Mouse (Mus musculus) forebrain, embryonic 15.5 days (tissue): ENCODE measurements around the gene Map3k6. TPM values are rescaled to one million over a fixed set of nuclear protein-coding genes. Genes with fewer than 3 reads are reported as not detected.

Experiments used
- ATAC-seq: fragments of 200-750 bp; cut with Nextera tagmentation; replicated peaks from 2 replicates; pipeline ENCODE4 v1.8.0; 2017; ENCODE audit warnings: mild to moderate bottlenecking, moderate TSS enrichment, moderate library complexity
- H3K27ac ChIP-seq: fragments of 300-500 bp; sonication (generic); replicated peaks from 2 replicates; pipeline ENCODE4 v1.5.1; 2015; ENCODE audit warnings: mild to moderate bottlenecking, inconsistent platforms
- H3K27me3 ChIP-seq: fragments of 300-500 bp; sonication (generic); 2 replicates; pipeline ENCODE4 v1.6.1; 2015; ENCODE audit warnings: inconsistent platforms
- H3K36me3 ChIP-seq: fragments of 300-500 bp; sonication (generic); 2 replicates; pipeline ENCODE4 v1.6.1; 2015; ENCODE audit warnings: mild to moderate bottlenecking, inconsistent platforms
- H3K4me1 ChIP-seq: fragments of 300-500 bp; sonication (generic); 2 replicates; pipeline ENCODE4 v1.6.1; 2015; ENCODE audit warnings: inconsistent platforms
- H3K4me2 ChIP-seq: fragments of 300-500 bp; sonication (generic); replicated peaks from 2 replicates; pipeline ENCODE4 v1.6.1; 2015; ENCODE audit warnings: mild to moderate bottlenecking, inconsistent platforms
- H3K4me3 ChIP-seq: fragments of 300-500 bp; sonication (generic); 2 replicates; pipeline ENCODE4 v1.5.1; 2015; ENCODE audit warnings: mild to moderate bottlenecking, inconsistent platforms
- H3K9ac ChIP-seq: fragments of 300-500 bp; sonication (generic); replicated peaks from 2 replicates; pipeline ENCODE4 v1.6.1; 2015; ENCODE audit warnings: mild to moderate bottlenecking, inconsistent platforms
- H3K9me3 ChIP-seq: fragments of 300-500 bp; sonication (generic); 2 replicates; pipeline ENCODE4 v1.6.1; 2016; ENCODE audit warnings: inconsistent platforms
- WGBS: fragments of 180-500 bp; shearing (Covaris S2); methylation state at CpG from one replicate; pipeline ENCODE4 v1.1.7; 2015; ENCODE audit warnings: mixed read lengths; 5-methylcytosine and 5-hydroxymethylcytosine counted together
- polyA plus RNA-seq: library from polyadenylated mRNA; unstranded; fragments of >200 nt; fragmentation: Nextera tagmentation; extraction: Ambion mirVana; gene quantifications from 2 replicates; pipeline ENCODE4 v1.2.1, GENCODE M21; 2015

Gene Map3k6
- 1.7 and 1.8 TPM in 2 replicates for polyA plus RNA-seq

- Histone ChIP-seq H3K4me3 (peak within 1 kb of the TSS; percentile 46), H3K9ac (peak within 1 kb of the TSS; percentile 29), H3K36me3 (no peaks in the 10 kb centered on the region), H3K27me3 (peaks cover 46% of the 10 kb centered on the region), H3K9me3 (no peaks in the 10 kb centered on the region), H3K4me2 (peak within 1 kb of the TSS; percentile 64), H3K27ac (no peak within 1 kb of the TSS), H3K4me1 (peaks cover 9% of the 10 kb centered on the region; the same call in 1 of the 2 replicates)
- peak; percentile 4; the same call in 1 of the 2 replicates for ATAC-seq
- 2% methylated on average over 16 of the region's 16 CpGs for WGBS
Measured at GRCm38 (mm10) chr4:133240490-133240921, at the start of gene Map3k6. Gene Map3k6, plus strand, starts transcription at chr4:133240818.

GRCm38 (mm10) chr4:133194482-133194881, 46.1 kb upstream of the Map3k6 start:
- WGBS = 88% methylated on average over 11 of the region's 11 CpGs
- Histone ChIP-seq H3K9ac (no peak overlapping the region), H3K4me1 (peaks cover 33% of the 10 kb centered on the region), H3K27ac (no peak overlapping the region), H3K9me3 (no peaks in the 10 kb centered on the region), H3K36me3 (peaks cover 45% of the 10 kb centered on the region), H3K4me2 (no peak overlapping the region), H3K27me3 (no peaks in the 10 kb centered on the region), H3K4me3 (no peak overlapping the region)
- ATAC-seq = no peak

GRCm38 (mm10) chr4:133195014-133195413, 45.6 kb upstream of the Map3k6 start:
- no peaks in the 10 kb centered on the region for H3K27me3 ChIP-seq
- no peak overlapping the region for H3K27ac ChIP-seq
- H3K4me1 ChIP-seq = peaks cover 38% of the 10 kb centered on the region
- peaks cover 41% of the 10 kb centered on the region for H3K36me3 ChIP-seq
- H3K9ac ChIP-seq = no peak overlapping the region
- H3K4me2 ChIP-seq = no peak overlapping the region
- no peak for ATAC-seq
- H3K9me3 ChIP-seq = no peaks in the 10 kb centered on the region
- no peak overlapping the region for H3K4me3 ChIP-seq
- 72% methylated on average over 4 of the region's 4 CpGs for WGBS

GRCm38 (mm10) chr4:133196136-133196535, 44.5 kb upstream of the Map3k6 start:
- Histone ChIP-seq H3K27me3 (no peaks in the 10 kb centered on the region), H3K27ac (peak overlapping the region; percentile 85), H3K9me3 (no peaks in the 10 kb centered on the region), H3K36me3 (peaks cover 30% of the 10 kb centered on the region), H3K4me1 (peaks cover 50% of the 10 kb centered on the region), H3K4me3 (no peak overlapping the region), H3K4me2 (no peak overlapping the region), H3K9ac (no peak overlapping the region)
- ATAC-seq = no peak
- 87% methylated on average over 2 of the region's 2 CpGs for WGBS

- H3K27me3 ChIP-seq = no peaks in the 10 kb centered on the region
- WGBS = 9% methylated on average over 7 of the region's 7 CpGs
- H3K27ac ChIP-seq = peak overlapping the region; percentile 85
- H3K4me3 ChIP-seq = no peak overlapping the region
- H3K9ac ChIP-seq = peak overlapping the region; percentile 27
- peaks cover 25% of the 10 kb centered on the region for H3K36me3 ChIP-seq
- ATAC-seq = peak; percentile 14; the same call in 1 of the 2 replicates
- peaks cover 53% of the 10 kb centered on the region for H3K4me1 ChIP-seq
- H3K9me3 ChIP-seq = no peaks in the 10 kb centered on the region
- no peak overlapping the region for H3K4me2 ChIP-seq
Measured at GRCm38 (mm10) chr4:133196852-133197251, 43.8 kb upstream of the Map3k6 start.

GRCm38 (mm10) chr4:133197355-133197754, 43.3 kb upstream of the Map3k6 start:
- Histone ChIP-seq H3K36me3 (peaks cover 22% of the 10 kb centered on the region), H3K4me3 (no peak overlapping the region), H3K9ac (peak overlapping the region; percentile 27), H3K4me2 (no peak overlapping the region), H3K27ac (peak overlapping the region; percentile 85), H3K9me3 (no peaks in the 10 kb centered on the region), H3K27me3 (no peaks in the 10 kb centered on the region), H3K4me1 (peaks cover 53% of the 10 kb centered on the region)
- WGBS = 5% methylated on average over 5 of the region's 5 CpGs
- peak; percentile 21 for ATAC-seq

GRCm38 (mm10) chr4:133197801-133198286, 42.8 kb upstream of the Map3k6 start:
- WGBS = 11% methylated on average over 13 of the region's 13 CpGs

GRCm38 (mm10) chr4:133198337-133199180, 42.1 kb upstream of the Map3k6 start:
- Histone ChIP-seq H3K4me3 (no peak overlapping the region), H3K9me3 (no peaks in the 10 kb centered on the region), H3K27ac (peak overlapping the region; percentile 85), H3K4me2 (no peak overlapping the region), H3K4me1 (peaks cover 53% of the 10 kb centered on the region), H3K36me3 (peaks cover 11% of the 10 kb centered on the region), H3K9ac (no peak overlapping the region; the same call in 1 of the 2 replicates), H3K27me3 (no peaks in the 10 kb centered on the region)
- ATAC-seq = no peak
- WGBS = 17% methylated on average over 19 of the region's 19 CpGs

More at GRCm38 (mm10) chr4:133197801-133198286, 42.8 kb upstream of the Map3k6 start:
- Histone ChIP-seq H3K27me3 (no peaks in the 10 kb centered on the region), H3K27ac (peak overlapping the region; percentile 85), H3K36me3 (peaks cover 17% of the 10 kb centered on the region), H3K9ac (no peak overlapping the region; the same call in 1 of the 2 replicates), H3K9me3 (no peaks in the 10 kb centered on the region), H3K4me1 (peaks cover 53% of the 10 kb centered on the region), H3K4me2 (no peak overlapping the region), H3K4me3 (no peak overlapping the region)
- ATAC-seq = peak; percentile 14; the same call in 1 of the 2 replicates

- Histone ChIP-seq H3K4me3 (no peak overlapping the region), H3K4me1 (peaks cover 59% of the 10 kb centered on the region), H3K27me3 (no peaks in the 10 kb centered on the region), H3K4me2 (no peak overlapping the region), H3K9ac (no peak overlapping the region), H3K9me3 (no peaks in the 10 kb centered on the region), H3K27ac (peak overlapping the region; percentile 83; the same call in 1 of the 2 replicates), H3K36me3 (peaks cover 9% of the 10 kb centered on the region)
- 70% methylated on average over 6 of the region's 6 CpGs for WGBS
- no peak for ATAC-seq
Measured at GRCm38 (mm10) chr4:133199743-133200142, 40.9 kb upstream of the Map3k6 start.

GRCm38 (mm10) chr4:133200343-133200742, 40.3 kb upstream of the Map3k6 start:
- ATAC-seq = peak; percentile 30
- WGBS = 27% methylated on average over 21 of the region's 21 CpGs
- Histone ChIP-seq H3K27me3 (no peaks in the 10 kb centered on the region), H3K36me3 (peaks cover 9% of the 10 kb centered on the region), H3K4me3 (no peak overlapping the region), H3K4me1 (peaks cover 63% of the 10 kb centered on the region), H3K9me3 (no peaks in the 10 kb centered on the region), H3K9ac (no peak overlapping the region), H3K4me2 (peak overlapping the region; percentile 16; the same call in 1 of the 2 replicates), H3K27ac (peak overlapping the region; percentile 83)

- no peaks in the 10 kb centered on the region for H3K27me3 ChIP-seq
- 61% methylated on average over 8 of the region's 8 CpGs for WGBS
- H3K4me2 ChIP-seq = no peak overlapping the region
- no peaks in the 10 kb centered on the region for H3K9me3 ChIP-seq
- no peak overlapping the region for H3K9ac ChIP-seq
- peak overlapping the region; percentile 83 for H3K27ac ChIP-seq
- peaks cover under 1% of the 10 kb centered on the region; the same call in 1 of the 2 replicates for H3K36me3 ChIP-seq
- ATAC-seq = no peak; the same call in 1 of the 2 replicates
- no peak overlapping the region for H3K4me3 ChIP-seq
- peaks cover 61% of the 10 kb centered on the region for H3K4me1 ChIP-seq
Measured at GRCm38 (mm10) chr4:133201006-133201771, 39.4 kb upstream of the Map3k6 start.
